ENCODE assay signal across 22 mouse cellular contexts in the genomic region with DNA sequence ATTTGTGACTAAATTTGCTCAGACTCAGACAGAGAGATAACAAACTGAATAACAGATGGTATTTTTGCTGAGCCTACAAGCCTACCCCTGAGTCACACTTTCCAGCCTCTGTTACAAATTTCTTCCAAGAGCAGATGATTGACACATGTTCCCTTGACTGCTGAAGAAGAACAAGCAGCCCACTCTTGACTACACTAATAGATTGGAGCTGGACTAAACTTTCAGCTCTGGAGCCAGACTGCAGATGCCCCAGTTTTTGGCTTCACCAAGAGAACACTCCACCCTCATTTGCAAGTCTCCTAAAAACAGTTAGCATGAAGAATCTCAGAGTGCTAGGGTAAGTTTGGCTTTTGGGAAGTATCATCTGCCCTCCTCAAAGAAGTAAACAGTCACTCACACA.
"Had no signal": no experiment of that assay in that cellular context is flagged by ENCODE, and none has a peak within 500 bp of the region (broad histone marks: within the 10 kb centered on the region; RNA-seq: fewer than 3 reads in every experiment).

No protein-coding gene starts in this region.

- DNase-seq: kidney, adult 11 months; kidney, adult 8-10 months; kidney, postnatal 10 days; kidney, postnatal 36 days; left cerebral cortex, postnatal 4 days; liver, postnatal 0 days; lung, embryonic 14.5 days; right cerebral cortex, adult 18-20 months; right cerebral cortex, postnatal 25 days; spleen, adult 18-20 months; thymus, adult 18-20 months; thymus, postnatal 36 days had no signal

- H3K27ac ChIP-seq: kidney, embryonic 15.5 days; limb, embryonic 12.5 days; limb, embryonic 15.5 days; liver, embryonic 14.5 days; macrophage; midbrain, embryonic 12.5 days; midbrain, embryonic 15.5 days; neural tube, embryonic 12.5 days; neural tube, embryonic 15.5 days; stomach, embryonic 15.5 days had no signal

- H3K4me3 ChIP-seq: kidney, embryonic 15.5 days; limb, embryonic 12.5 days; limb, embryonic 15.5 days; midbrain, embryonic 12.5 days; midbrain, embryonic 15.5 days; neural tube, embryonic 12.5 days; neural tube, embryonic 15.5 days; stomach, embryonic 15.5 days had no signal
